Mouse (Mus musculus): ENCODE results near the gene Deup1.

Gene Deup1

GRCm38 (mm10) chr9:15627785-15628287, at the start of gene Deup1:
Gene Deup1 (minus strand): TSS chr9:15627933.
- no peak for DNase-seq (ENCODE audit: low read depth)

GRCm38 (mm10) chr9:15672251-15672650, 44.5 kb upstream of the Deup1 start:
- DNase-seq (ENCODE audit: low read depth) = no peak

- DNase-seq (ENCODE audit: low read depth) = no peak
Observed at GRCm38 (mm10) chr9:15670002-15670527, 42.3 kb upstream of the Deup1 start.

GRCm38 (mm10) chr9:15669452-15669851, 41.7 kb upstream of the Deup1 start:
- no peak for DNase-seq (ENCODE audit: low read depth)

- DNase-seq (ENCODE audit: low read depth) = no peak
Observed at GRCm38 (mm10) chr9:15664606-15665005, 36.9 kb upstream of the Deup1 start.

- DNase-seq (ENCODE audit: low read depth) = no peak
Observed at GRCm38 (mm10) chr9:15659069-15659468, 31.3 kb upstream of the Deup1 start.

- no peak for DNase-seq (ENCODE audit: low read depth)
Observed at GRCm38 (mm10) chr9:15658236-15658785, 30.6 kb upstream of the Deup1 start.

- DNase-seq (ENCODE audit: low read depth) = no peak
Observed at GRCm38 (mm10) chr9:15653036-15653435, 25.3 kb upstream of the Deup1 start.

GRCm38 (mm10) chr9:15649977-15650376, 22.2 kb upstream of the Deup1 start:
- DNase-seq (ENCODE audit: low read depth) = no peak

GRCm38 (mm10) chr9:15627384-15627783, 349 bp downstream of the Deup1 start:
- DNase-seq (ENCODE audit: low read depth) = no peak

GRCm38 (mm10) chr9:15624739-15625138, 3.0 kb downstream of the Deup1 start:
- DNase-seq (ENCODE audit: low read depth) = no peak

- DNase-seq (ENCODE audit: low read depth) = no peak
Observed at GRCm38 (mm10) chr9:15619767-15620166, 8.0 kb downstream of the Deup1 start.

GRCm38 (mm10) chr9:15619020-15619590, 8.6 kb downstream of the Deup1 start:
- DNase-seq (ENCODE audit: low read depth) = no peak

GRCm38 (mm10) chr9:15617061-15617460, 10.7 kb downstream of the Deup1 start:
- DNase-seq (ENCODE audit: low read depth) = no peak

GRCm38 (mm10) chr9:15616471-15616870, 11.3 kb downstream of the Deup1 start:
- DNase-seq (ENCODE audit: low read depth) = no peak

GRCm38 (mm10) chr9:15609280-15609930, 18.3 kb downstream of the Deup1 start:
- DNase-seq (ENCODE audit: low read depth) = peak; percentile 7

GRCm38 (mm10) chr9:15607601-15608000, 20.1 kb downstream of the Deup1 start:
- DNase-seq (ENCODE audit: low read depth) = no peak

GRCm38 (mm10) chr9:15603156-15603555, 24.6 kb downstream of the Deup1 start:
- no peak for DNase-seq (ENCODE audit: low read depth)

- no peak for DNase-seq (ENCODE audit: low read depth)
Observed at GRCm38 (mm10) chr9:15600859-15601540, 26.7 kb downstream of the Deup1 start.

GRCm38 (mm10) chr9:15600156-15600858, 27.4 kb downstream of the Deup1 start:
- DNase-seq (ENCODE audit: low read depth) = no peak

- DNase-seq (ENCODE audit: low read depth) = no peak
Observed at GRCm38 (mm10) chr9:15596598-15596997, 31.1 kb downstream of the Deup1 start.

GRCm38 (mm10) chr9:15594148-15594547, 33.6 kb downstream of the Deup1 start:
- DNase-seq (ENCODE audit: low read depth) = no peak
